Mouse (Mus musculus): ENCODE measurements around the gene Tnk1. TPM values are rescaled to one million over a fixed set of nuclear protein-coding genes. Genes with fewer than 3 reads are reported as not detected.

The Tnk1 gene
- polyA plus RNA-seq, 1 experiment from 2014 or later: 0.89 TPM

- ATAC-seq (ENCODE audit: insufficient number of reproducible peaks, low FRiP score, low TSS enrichment, low read depth) (no peak), DNase-seq (ENCODE audit: low spot score) (no peak)
- Histone ChIP-seq H3K4me2 (ENCODE audit: low read depth, severe bottlenecking) (no peak overlapping the region), H3K9me3 (ENCODE audit: control insufficient read depth, low read length) (no peaks in the 10 kb centered on the region), H3K27ac (replicated peaks; ENCODE audit: low read depth, low read length) (no peak overlapping the region), H3K9ac (ENCODE audit: low read length) (no peak overlapping the region), H3K27me3 (ENCODE audit: control insufficient read depth, insufficient read depth, low read length) (peaks cover 48% of the 10 kb centered on the region), H3K4me3 (ENCODE audit: low read depth, low read length) (no peak overlapping the region), H3K4me1 (ENCODE audit: control insufficient read depth, insufficient read depth, low read length) (peaks cover 26% of the 10 kb centered on the region), H3K36me3 (ENCODE audit: control insufficient read depth, insufficient read depth, low read length) (no peaks in the 10 kb centered on the region)
- 77% methylated on average over 4 of the region's 4 CpGs for WGBS
These were observed 52.2 kb downstream of the Tnk1 start for GRCm38 (mm10) chr11:69806378-69806777.

- Histone ChIP-seq H3K36me3 (ENCODE audit: control insufficient read depth, insufficient read depth, low read length) (no peaks in the 10 kb centered on the region), H3K4me1 (ENCODE audit: control insufficient read depth, insufficient read depth, low read length) (peaks cover 33% of the 10 kb centered on the region), H3K9ac (ENCODE audit: low read length) (no peak within 1 kb of the TSS; the same call in 1 of the 2 replicates), H3K27ac (replicated peaks; ENCODE audit: low read depth, low read length) (no peak within 1 kb of the TSS), H3K9me3 (ENCODE audit: control insufficient read depth, low read length) (no peaks in the 10 kb centered on the region), H3K4me2 (ENCODE audit: low read depth, severe bottlenecking) (peak within 1 kb of the TSS; percentile 85; the same call in 1 of the 2 replicates), H3K4me3 (ENCODE audit: low read depth, low read length) (no peak within 1 kb of the TSS; the same call in 1 of the 2 replicates), H3K27me3 (ENCODE audit: control insufficient read depth, insufficient read depth, low read length) (peaks cover 57% of the 10 kb centered on the region)
- 6% methylated on average over 29 of the region's 29 CpGs for WGBS
- DNase-seq (ENCODE audit: low spot score) (peak; percentile 38), ATAC-seq (ENCODE audit: insufficient number of reproducible peaks, low FRiP score, low TSS enrichment, low read depth) (no peak)
These were observed 53.3 kb downstream of the Tnk1 start, which contains the start of gene Tmem102 for GRCm38 (mm10) chr11:69804972-69805909. Gene Tmem102 (minus strand): TSS chr11:69805624.

DNA sequence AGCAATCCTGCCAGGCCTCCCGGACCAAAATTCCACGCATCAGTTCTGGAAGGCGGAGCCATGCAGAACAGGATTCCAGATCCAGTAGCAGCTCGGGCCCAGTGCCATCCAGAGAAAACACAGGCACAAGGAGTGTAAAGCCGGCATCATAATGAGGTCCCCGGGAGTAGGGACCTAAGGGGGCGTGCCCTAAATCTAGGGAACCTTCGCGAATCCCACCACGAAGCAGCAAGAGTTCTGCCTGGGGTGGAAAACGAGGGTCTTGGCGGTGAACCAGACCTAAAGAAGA, 53.9 kb downstream of the Tnk1 start:
- no peak overlapping the region; the same call in 1 of the 2 replicates for H3K4me3 ChIP-seq (ENCODE audit: low read depth, low read length)
- no peak overlapping the region for H3K27ac ChIP-seq (replicated peaks; ENCODE audit: low read depth, low read length)
- WGBS: 3% methylated on average over 12 of the region's 12 CpGs
- ATAC-seq (ENCODE audit: insufficient number of reproducible peaks, low FRiP score, low TSS enrichment, low read depth) (no peak), DNase-seq (ENCODE audit: low spot score) (peak; percentile 41)
- H3K27me3 ChIP-seq (ENCODE audit: control insufficient read depth, insufficient read depth, low read length): peaks cover 61% of the 10 kb centered on the region
- no peaks in the 10 kb centered on the region for H3K36me3 ChIP-seq (ENCODE audit: control insufficient read depth, insufficient read depth, low read length)
- H3K4me2 ChIP-seq (ENCODE audit: low read depth, severe bottlenecking): peak overlapping the region; percentile 85; the same call in 1 of the 2 replicates
- no peak overlapping the region for H3K9ac ChIP-seq (ENCODE audit: low read length)
- peaks cover 40% of the 10 kb centered on the region for H3K4me1 ChIP-seq (ENCODE audit: control insufficient read depth, insufficient read depth, low read length)
- no peaks in the 10 kb centered on the region for H3K9me3 ChIP-seq (ENCODE audit: control insufficient read depth, low read length)

GRCm38 (mm10) chr11:69803786-69804651, 54.5 kb downstream of the Tnk1 start:
- peaks cover 62% of the 10 kb centered on the region for H3K27me3 ChIP-seq (ENCODE audit: control insufficient read depth, insufficient read depth, low read length)
- no peak overlapping the region for H3K27ac ChIP-seq (replicated peaks; ENCODE audit: low read depth, low read length)
- H3K4me1 ChIP-seq (ENCODE audit: control insufficient read depth, insufficient read depth, low read length): peaks cover 42% of the 10 kb centered on the region
- H3K9ac ChIP-seq (ENCODE audit: low read length): peak overlapping the region; percentile 41; the same call in 1 of the 2 replicates
- DNase-seq (ENCODE audit: low spot score) (peak; percentile 79), ATAC-seq (ENCODE audit: insufficient number of reproducible peaks, low FRiP score, low TSS enrichment, low read depth) (no peak)
- no peaks in the 10 kb centered on the region for H3K9me3 ChIP-seq (ENCODE audit: control insufficient read depth, low read length)
- WGBS: 1% methylated on average over 60 of the region's 60 CpGs
- peak overlapping the region; percentile 46 for H3K4me3 ChIP-seq (ENCODE audit: low read depth, low read length)
- H3K36me3 ChIP-seq (ENCODE audit: control insufficient read depth, insufficient read depth, low read length): no peaks in the 10 kb centered on the region
- H3K4me2 ChIP-seq (ENCODE audit: low read depth, severe bottlenecking): peak overlapping the region; percentile 85

GRCm38 (mm10) chr11:69803328-69803727, 55.2 kb downstream of the Tnk1 start:
- Histone ChIP-seq H3K9me3 (ENCODE audit: control insufficient read depth, low read length) (no peaks in the 10 kb centered on the region), H3K4me1 (ENCODE audit: control insufficient read depth, insufficient read depth, low read length) (peaks cover 42% of the 10 kb centered on the region), H3K4me3 (ENCODE audit: low read depth, low read length) (peak overlapping the region; percentile 46), H3K36me3 (ENCODE audit: control insufficient read depth, insufficient read depth, low read length) (no peaks in the 10 kb centered on the region), H3K4me2 (ENCODE audit: low read depth, severe bottlenecking) (peak overlapping the region; percentile 85), H3K9ac (ENCODE audit: low read length) (no peak overlapping the region; the same call in 1 of the 2 replicates), H3K27ac (replicated peaks; ENCODE audit: low read depth, low read length) (no peak overlapping the region), H3K27me3 (ENCODE audit: control insufficient read depth, insufficient read depth, low read length) (peaks cover 65% of the 10 kb centered on the region)
- 2% methylated on average over 12 of the region's 12 CpGs for WGBS
- no peak for ATAC-seq (ENCODE audit: insufficient number of reproducible peaks, low FRiP score, low TSS enrichment, low read depth)
- no peak for DNase-seq (ENCODE audit: low spot score)

GRCm38 (mm10) chr11:69802648-69803105, 55.9 kb downstream of the Tnk1 start:
- no peak for ATAC-seq (ENCODE audit: insufficient number of reproducible peaks, low FRiP score, low TSS enrichment, low read depth)
- under 1% methylated on average over 33 of the region's 33 CpGs for WGBS
- Histone ChIP-seq H3K9ac (ENCODE audit: low read length) (peak overlapping the region; percentile 34; the same call in 1 of the 2 replicates), H3K36me3 (ENCODE audit: control insufficient read depth, insufficient read depth, low read length) (no peaks in the 10 kb centered on the region), H3K4me1 (ENCODE audit: control insufficient read depth, insufficient read depth, low read length) (peaks cover 42% of the 10 kb centered on the region), H3K4me2 (ENCODE audit: low read depth, severe bottlenecking) (peak overlapping the region; percentile 85), H3K27ac (replicated peaks; ENCODE audit: low read depth, low read length) (no peak overlapping the region), H3K4me3 (ENCODE audit: low read depth, low read length) (peak overlapping the region; percentile 46), H3K27me3 (ENCODE audit: control insufficient read depth, insufficient read depth, low read length) (peaks cover 72% of the 10 kb centered on the region), H3K9me3 (ENCODE audit: control insufficient read depth, low read length) (no peaks in the 10 kb centered on the region)
- peak; percentile 83 for DNase-seq (ENCODE audit: low spot score)

DNA sequence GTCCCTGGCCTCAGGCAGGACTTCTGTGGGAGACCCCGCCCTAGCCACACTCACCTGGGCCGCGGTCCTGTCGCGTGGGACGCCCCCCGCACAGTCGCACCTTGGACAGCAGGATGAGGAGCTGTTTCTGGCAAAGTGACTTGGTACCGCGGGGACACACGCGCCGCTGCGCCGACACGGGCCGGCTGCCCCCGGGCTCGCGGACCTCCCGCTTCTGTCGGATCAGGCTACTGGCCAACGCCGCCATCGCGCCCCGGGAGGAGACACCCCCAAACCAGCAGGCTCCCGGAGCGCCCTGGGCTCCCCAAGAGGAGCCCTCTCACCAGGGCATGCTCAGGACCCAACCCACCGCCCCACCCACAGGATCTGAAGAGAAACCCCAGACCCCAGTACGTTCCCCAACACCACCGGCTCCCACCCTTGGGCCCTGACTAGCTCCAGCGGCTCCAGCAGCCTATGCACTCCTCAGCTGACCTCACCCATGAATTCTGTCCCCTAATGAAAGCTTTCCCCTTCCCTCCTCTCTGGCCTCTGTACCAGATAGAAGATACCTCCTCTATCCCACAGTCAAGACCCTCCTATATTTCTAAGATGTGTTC, 57.1 kb downstream of the Tnk1 start, which contains the start of gene Fgf11:
Gene Fgf11 (minus strand): TSS at position 479 of the 599 bp plus-strand sequence.
- H3K27ac ChIP-seq (replicated peaks; ENCODE audit: low read depth, low read length): 0 out of 2 replicates have a peak within 1 kb of the TSS, but pooled peaks have one; percentile 42
- peak within 1 kb of the TSS; percentile 68 for H3K9ac ChIP-seq (ENCODE audit: low read length)
- peaks cover 42% of the 10 kb centered on the region for H3K4me1 ChIP-seq (ENCODE audit: control insufficient read depth, insufficient read depth, low read length)
- H3K4me2 ChIP-seq (ENCODE audit: low read depth, severe bottlenecking): peak within 1 kb of the TSS; percentile 91
- no peaks in the 10 kb centered on the region for H3K36me3 ChIP-seq (ENCODE audit: control insufficient read depth, insufficient read depth, low read length)
- DNase-seq (ENCODE audit: low spot score) (peak; percentile 32), ATAC-seq (ENCODE audit: insufficient number of reproducible peaks, low FRiP score, low TSS enrichment, low read depth) (no peak)
- peaks cover 70% of the 10 kb centered on the region for H3K27me3 ChIP-seq (ENCODE audit: control insufficient read depth, insufficient read depth, low read length)
- no peaks in the 10 kb centered on the region for H3K9me3 ChIP-seq (ENCODE audit: control insufficient read depth, low read length)
- WGBS: 2% methylated on average over 33 of the region's 33 CpGs
- H3K4me3 ChIP-seq (ENCODE audit: low read depth, low read length): peak within 1 kb of the TSS; percentile 46

Data from limb, embryonic 11.5 days (tissue).